Mouse (Mus musculus): Measurements from ENCODE around the gene Cdrt4. TPM values are rescaled to one million over a fixed set of nuclear protein-coding genes. Genes with fewer than 3 reads are reported as not detected.

The Cdrt4 gene
- polyA plus RNA-seq, 1 experiment from 2014 or later: not detected

GRCm38 (mm10) chr11:62963292-62963691, 12.3 kb downstream of the Cdrt4 start:
- Histone ChIP-seq H3K4me3 (ENCODE audit: low read depth, low read length) (no peak overlapping the region), H3K4me2 (replicated peaks; ENCODE audit: low read depth) (no peak overlapping the region), H3K27me3 (ENCODE audit: control insufficient read depth, insufficient read depth, low read length) (no peaks in the 10 kb centered on the region), H3K9ac (ENCODE audit: low read length) (no peak overlapping the region), H3K36me3 (ENCODE audit: control insufficient read depth, insufficient read depth, low read length) (no peaks in the 10 kb centered on the region), H3K4me1 (replicated peaks; ENCODE audit: control insufficient read depth, insufficient read depth) (no peaks in the 10 kb centered on the region), H3K27ac (replicated peaks) (no peak overlapping the region), H3K9me3 (ENCODE audit: control insufficient read depth, low read length) (no peaks in the 10 kb centered on the region)
- no peak for TF ChIP-seq CTCF (IDR thresholded peaks at IDR 0.05; ENCODE audit: low read depth)
- TF ChIP-seq EP300 (optimal IDR thresholded peaks at IDR 0.05): no peak
- DNase-seq (ENCODE audit: low spot score) (no peak), ATAC-seq (ENCODE audit: low FRiP score, low TSS enrichment) (no peak)
- 70% methylated on average over 4 of the region's 4 CpGs for WGBS

GRCm38 (mm10) chr11:62966424-62966764, 15.4 kb downstream of the Cdrt4 start:
- Histone ChIP-seq H3K27ac (replicated peaks) (peak overlapping the region; percentile 94), H3K4me3 (ENCODE audit: low read depth, low read length) (no peak overlapping the region), H3K4me2 (replicated peaks; ENCODE audit: low read depth) (peak overlapping the region; percentile 42), H3K36me3 (ENCODE audit: control insufficient read depth, insufficient read depth, low read length) (no peaks in the 10 kb centered on the region), H3K9ac (ENCODE audit: low read length) (no peak overlapping the region), H3K4me1 (replicated peaks; ENCODE audit: control insufficient read depth, insufficient read depth) (no peaks in the 10 kb centered on the region), H3K9me3 (ENCODE audit: control insufficient read depth, low read length) (no peaks in the 10 kb centered on the region), H3K27me3 (ENCODE audit: control insufficient read depth, insufficient read depth, low read length) (no peaks in the 10 kb centered on the region)
- DNase-seq (ENCODE audit: low spot score) (no peak), ATAC-seq (ENCODE audit: low FRiP score, low TSS enrichment) (no peak)
- TF ChIP-seq CTCF (IDR thresholded peaks at IDR 0.05; ENCODE audit: low read depth) (peak; percentile 8; the same call in 1 of the 2 replicates), EP300 (optimal IDR thresholded peaks at IDR 0.05) (no peak)
- 37% methylated on average over 3 of the region's 3 CpGs for WGBS

GRCm38 (mm10) chr11:62966765-62967633, 16.0 kb downstream of the Cdrt4 start:
- TF ChIP-seq EP300 (optimal IDR thresholded peaks at IDR 0.05) (peak; percentile 61), CTCF (IDR thresholded peaks at IDR 0.05; ENCODE audit: low read depth) (0 out of 2 replicates have a peak, but pooled peaks have one; percentile 11)
- 1% methylated on average over 27 of the region's 27 CpGs for WGBS
- Histone ChIP-seq H3K9me3 (ENCODE audit: control insufficient read depth, low read length) (no peaks in the 10 kb centered on the region), H3K4me2 (replicated peaks; ENCODE audit: low read depth) (peak overlapping the region; percentile 42), H3K4me3 (ENCODE audit: low read depth, low read length) (peak overlapping the region; percentile 2; the same call in 1 of the 2 replicates), H3K27ac (replicated peaks) (peak overlapping the region; percentile 94), H3K9ac (ENCODE audit: low read length) (peak overlapping the region; percentile 31), H3K36me3 (ENCODE audit: control insufficient read depth, insufficient read depth, low read length) (no peaks in the 10 kb centered on the region), H3K27me3 (ENCODE audit: control insufficient read depth, insufficient read depth, low read length) (no peaks in the 10 kb centered on the region), H3K4me1 (replicated peaks; ENCODE audit: control insufficient read depth, insufficient read depth) (no peaks in the 10 kb centered on the region)
- peak; percentile 30 for DNase-seq (ENCODE audit: low spot score)
- peak; percentile 87 for ATAC-seq (ENCODE audit: low FRiP score, low TSS enrichment)

GRCm38 (mm10) chr11:62977176-62977575, 26.2 kb downstream of the Cdrt4 start:
- H3K36me3 ChIP-seq (ENCODE audit: control insufficient read depth, insufficient read depth, low read length): no peaks in the 10 kb centered on the region
- no peaks in the 10 kb centered on the region for H3K9me3 ChIP-seq (ENCODE audit: control insufficient read depth, low read length)
- H3K9ac ChIP-seq (ENCODE audit: low read length): no peak overlapping the region
- no peaks in the 10 kb centered on the region for H3K4me1 ChIP-seq (replicated peaks; ENCODE audit: control insufficient read depth, insufficient read depth)
- H3K4me3 ChIP-seq (ENCODE audit: low read depth, low read length): no peak overlapping the region
- no peak overlapping the region for H3K27ac ChIP-seq (replicated peaks)
- ATAC-seq (ENCODE audit: low FRiP score, low TSS enrichment): no peak
- H3K27me3 ChIP-seq (ENCODE audit: control insufficient read depth, insufficient read depth, low read length): no peaks in the 10 kb centered on the region
- TF ChIP-seq CTCF (IDR thresholded peaks at IDR 0.05; ENCODE audit: low read depth) (no peak), EP300 (optimal IDR thresholded peaks at IDR 0.05) (no peak)
- 81% methylated on average over 1 of the region's 1 CpGs for WGBS
- no peak for DNase-seq (ENCODE audit: low spot score)
- no peak overlapping the region for H3K4me2 ChIP-seq (replicated peaks; ENCODE audit: low read depth)

GRCm38 (mm10) chr11:62978886-62979285, 27.9 kb downstream of the Cdrt4 start:
- no peak overlapping the region for H3K4me3 ChIP-seq (ENCODE audit: low read depth, low read length)
- 60% methylated on average over 6 of the region's 6 CpGs for WGBS
- TF ChIP-seq CTCF (IDR thresholded peaks at IDR 0.05; ENCODE audit: low read depth): no peak
- TF ChIP-seq EP300 (optimal IDR thresholded peaks at IDR 0.05): no peak
- no peak for ATAC-seq (ENCODE audit: low FRiP score, low TSS enrichment)
- no peak overlapping the region for H3K4me2 ChIP-seq (replicated peaks; ENCODE audit: low read depth)
- DNase-seq (ENCODE audit: low spot score): no peak
- H3K4me1 ChIP-seq (replicated peaks; ENCODE audit: control insufficient read depth, insufficient read depth): no peaks in the 10 kb centered on the region
- no peak overlapping the region for H3K27ac ChIP-seq (replicated peaks)
- H3K9me3 ChIP-seq (ENCODE audit: control insufficient read depth, low read length): no peaks in the 10 kb centered on the region
- no peaks in the 10 kb centered on the region for H3K27me3 ChIP-seq (ENCODE audit: control insufficient read depth, insufficient read depth, low read length)
- H3K36me3 ChIP-seq (ENCODE audit: control insufficient read depth, insufficient read depth, low read length): no peaks in the 10 kb centered on the region
- H3K9ac ChIP-seq (ENCODE audit: low read length): no peak overlapping the region

GRCm38 (mm10) chr11:62981729-62982128, 30.7 kb downstream of the Cdrt4 start:
- no peak for ATAC-seq (ENCODE audit: low FRiP score, low TSS enrichment)
- H3K4me2 ChIP-seq (replicated peaks; ENCODE audit: low read depth): no peak overlapping the region
- H3K9ac ChIP-seq (ENCODE audit: low read length): no peak overlapping the region
- DNase-seq (ENCODE audit: low spot score): no peak
- no peak overlapping the region for H3K27ac ChIP-seq (replicated peaks)
- H3K36me3 ChIP-seq (ENCODE audit: control insufficient read depth, insufficient read depth, low read length): no peaks in the 10 kb centered on the region
- 73% methylated on average over 3 of the region's 3 CpGs for WGBS
- no peaks in the 10 kb centered on the region for H3K9me3 ChIP-seq (ENCODE audit: control insufficient read depth, low read length)
- TF ChIP-seq CTCF (IDR thresholded peaks at IDR 0.05; ENCODE audit: low read depth) (no peak), EP300 (optimal IDR thresholded peaks at IDR 0.05) (no peak)
- no peak overlapping the region for H3K4me3 ChIP-seq (ENCODE audit: low read depth, low read length)
- H3K27me3 ChIP-seq (ENCODE audit: control insufficient read depth, insufficient read depth, low read length): no peaks in the 10 kb centered on the region
- no peaks in the 10 kb centered on the region for H3K4me1 ChIP-seq (replicated peaks; ENCODE audit: control insufficient read depth, insufficient read depth)
